Mouse (Mus musculus): ENCODE results near the gene Alx3. TPM values are rescaled to one million over a fixed set of nuclear protein-coding genes. Genes with fewer than 3 reads are reported as not detected.
"Not testable (repeated sequence)": the region's sequence is repeated elsewhere in the genome, so short reads cannot be mapped to it uniquely, and the experiment has no call there.

Alx3 gene
- polyA plus RNA-seq, 1 experiment from 2014 or later: 0.29 TPM

GRCm38 (mm10) chr3:107637606-107638172 lies 42.9 kb downstream of the Alx3 start:
- no peak overlapping the region for H3K9ac ChIP-seq (ENCODE audit: low read depth, low read length)
- H3K4me2 ChIP-seq (ENCODE audit: low read length): no peak overlapping the region
- H3K4me3 ChIP-seq (ENCODE audit: low read length): no peak overlapping the region
- H3K4me1 ChIP-seq (ENCODE audit: control insufficient read depth, insufficient read depth, low read depth, low read length): no peaks in the 10 kb centered on the region
- no peaks in the 10 kb centered on the region for H3K27me3 ChIP-seq (replicated peaks; ENCODE audit: control insufficient read depth, insufficient read depth, low read length)
- ATAC-seq: no peak
- no peak overlapping the region for H3K27ac ChIP-seq (ENCODE audit: low read depth, low read length)
- no peaks in the 10 kb centered on the region for H3K36me3 ChIP-seq (ENCODE audit: control insufficient read depth, insufficient read depth, low read length)
- 46% methylated on average over 5 of the region's 5 CpGs for WGBS
- no peaks in the 10 kb centered on the region for H3K9me3 ChIP-seq (ENCODE audit: control insufficient read depth, low read length)

- WGBS: 80% methylated on average over 3 of the region's 3 CpGs
- ATAC-seq: no peak
- no peak overlapping the region for H3K9ac ChIP-seq (ENCODE audit: low read depth, low read length)
- no peaks in the 10 kb centered on the region for H3K4me1 ChIP-seq (ENCODE audit: control insufficient read depth, insufficient read depth, low read depth, low read length)
- no peaks in the 10 kb centered on the region for H3K9me3 ChIP-seq (ENCODE audit: control insufficient read depth, low read length)
- no peak overlapping the region for H3K4me2 ChIP-seq (ENCODE audit: low read length)
- no peak overlapping the region for H3K4me3 ChIP-seq (ENCODE audit: low read length)
- H3K36me3 ChIP-seq (ENCODE audit: control insufficient read depth, insufficient read depth, low read length): no peaks in the 10 kb centered on the region
- H3K27ac ChIP-seq (ENCODE audit: low read depth, low read length): no peak overlapping the region
- H3K27me3 ChIP-seq (replicated peaks; ENCODE audit: control insufficient read depth, insufficient read depth, low read length): no peaks in the 10 kb centered on the region
These were observed 52.1 kb downstream of the Alx3 start for GRCm38 (mm10) chr3:107646947-107647346.

GRCm38 (mm10) chr3:107650276-107650675 lies 55.4 kb downstream of the Alx3 start:
- H3K4me1 ChIP-seq (ENCODE audit: control insufficient read depth, insufficient read depth, low read depth, low read length); H3K27ac ChIP-seq (ENCODE audit: low read depth, low read length); H3K4me3 ChIP-seq (ENCODE audit: low read length); H3K27me3 ChIP-seq (replicated peaks; ENCODE audit: control insufficient read depth, insufficient read depth, low read length); H3K4me2 ChIP-seq (ENCODE audit: low read length); H3K36me3 ChIP-seq (ENCODE audit: control insufficient read depth, insufficient read depth, low read length); ATAC-seq; H3K9ac ChIP-seq (ENCODE audit: low read depth, low read length); H3K9me3 ChIP-seq (ENCODE audit: control insufficient read depth, low read length): not testable (repeated sequence)
- WGBS: 78% methylated on average over 5 of the region's 5 CpGs

- Histone ChIP-seq H3K9me3 (ENCODE audit: control insufficient read depth, low read length) (no peaks in the 10 kb centered on the region), H3K27ac (ENCODE audit: low read depth, low read length) (no peak overlapping the region), H3K4me3 (ENCODE audit: low read length) (no peak overlapping the region), H3K4me2 (ENCODE audit: low read length) (no peak overlapping the region), H3K9ac (ENCODE audit: low read depth, low read length) (no peak overlapping the region), H3K36me3 (ENCODE audit: control insufficient read depth, insufficient read depth, low read length) (no peaks in the 10 kb centered on the region), H3K27me3 (replicated peaks; ENCODE audit: control insufficient read depth, insufficient read depth, low read length) (no peaks in the 10 kb centered on the region), H3K4me1 (ENCODE audit: control insufficient read depth, insufficient read depth, low read depth, low read length) (no peaks in the 10 kb centered on the region)
- WGBS: 97% methylated on average over 3 of the region's 3 CpGs
- ATAC-seq: no peak
These were observed 58.1 kb downstream of the Alx3 start for GRCm38 (mm10) chr3:107652968-107653367.

- H3K36me3 ChIP-seq (ENCODE audit: control insufficient read depth, insufficient read depth, low read length): peaks cover 7% of the 10 kb centered on the region; the same call in 1 of the 2 replicates
- H3K4me1 ChIP-seq (ENCODE audit: control insufficient read depth, insufficient read depth, low read depth, low read length): no peaks in the 10 kb centered on the region
- no peak for ATAC-seq
- H3K9me3 ChIP-seq (ENCODE audit: control insufficient read depth, low read length): no peaks in the 10 kb centered on the region
- WGBS: 80% methylated on average over 3 of the region's 3 CpGs
- no peak overlapping the region for H3K9ac ChIP-seq (ENCODE audit: low read depth, low read length)
- H3K4me2 ChIP-seq (ENCODE audit: low read length): no peak overlapping the region
- H3K27ac ChIP-seq (ENCODE audit: low read depth, low read length): no peak overlapping the region
- H3K27me3 ChIP-seq (replicated peaks; ENCODE audit: control insufficient read depth, insufficient read depth, low read length): no peaks in the 10 kb centered on the region
- no peak overlapping the region for H3K4me3 ChIP-seq (ENCODE audit: low read length)
These were observed 60.0 kb downstream of the Alx3 start for GRCm38 (mm10) chr3:107654861-107655260.

Other genes with a start within 250 kb of the Alx3 start
- 8.7 and 9.7 TPM in 2 replicates for gene Kcnc4, start 135.5 kb upstream of the Alx3 start, polyA plus RNA-seq (2015; fragmentation: Nextera tagmentation; extraction: Ambion mirVana)
- 19.1 and 20.4 TPM in 2 replicates for gene Slc6a17, start 77.0 kb upstream of the Alx3 start, polyA plus RNA-seq (2015; fragmentation: Nextera tagmentation; extraction: Ambion mirVana)
- gene Ubl4b, start 40.0 kb upstream of the Alx3 start, polyA plus RNA-seq (2015; fragmentation: Nextera tagmentation; extraction: Ambion mirVana): not detected in 2 replicates
- gene Gm10961, start 36.3 kb downstream of the Alx3 start, polyA plus RNA-seq (2015; fragmentation: Nextera tagmentation; extraction: Ambion mirVana): not detected in 2 replicates
- 131 and 139 TPM in 2 replicates for gene Strip1, start 36.7 kb downstream of the Alx3 start, polyA plus RNA-seq (2015; fragmentation: Nextera tagmentation; extraction: Ambion mirVana)
- gene Ahcyl1, start 101.5 kb downstream of the Alx3 start, polyA plus RNA-seq (2015; fragmentation: Nextera tagmentation; extraction: Ambion mirVana): 116 and 117 TPM in 2 replicates
- 8.0 and 9.8 TPM in 2 replicates for gene Csf1, start 165.4 kb downstream of the Alx3 start, polyA plus RNA-seq (2015; fragmentation: Nextera tagmentation; extraction: Ambion mirVana)

Data from hindbrain, embryonic 16.5 days (tissue).